Mouse (Mus musculus): ENCODE results near the gene Opn3.

- TF ChIP-seq POLR2A (IDR thresholded peaks at IDR 0.05; ENCODE audit: borderline replicate concordance, extremely low read depth, low read depth, low read length), result no peak
- TF ChIP-seq CTCF (IDR thresholded peaks at IDR 0.05; ENCODE audit: insufficient read depth, low read length), result no peak
Observed at GRCm38 (mm10) chr1:175648615-175649014, 44.0 kb downstream of the Opn3 start.

All from lung, adult 2 months (tissue).